Comparison of ENCODE assay signal across 8 mouse cellular contexts in the genomic region with DNA sequence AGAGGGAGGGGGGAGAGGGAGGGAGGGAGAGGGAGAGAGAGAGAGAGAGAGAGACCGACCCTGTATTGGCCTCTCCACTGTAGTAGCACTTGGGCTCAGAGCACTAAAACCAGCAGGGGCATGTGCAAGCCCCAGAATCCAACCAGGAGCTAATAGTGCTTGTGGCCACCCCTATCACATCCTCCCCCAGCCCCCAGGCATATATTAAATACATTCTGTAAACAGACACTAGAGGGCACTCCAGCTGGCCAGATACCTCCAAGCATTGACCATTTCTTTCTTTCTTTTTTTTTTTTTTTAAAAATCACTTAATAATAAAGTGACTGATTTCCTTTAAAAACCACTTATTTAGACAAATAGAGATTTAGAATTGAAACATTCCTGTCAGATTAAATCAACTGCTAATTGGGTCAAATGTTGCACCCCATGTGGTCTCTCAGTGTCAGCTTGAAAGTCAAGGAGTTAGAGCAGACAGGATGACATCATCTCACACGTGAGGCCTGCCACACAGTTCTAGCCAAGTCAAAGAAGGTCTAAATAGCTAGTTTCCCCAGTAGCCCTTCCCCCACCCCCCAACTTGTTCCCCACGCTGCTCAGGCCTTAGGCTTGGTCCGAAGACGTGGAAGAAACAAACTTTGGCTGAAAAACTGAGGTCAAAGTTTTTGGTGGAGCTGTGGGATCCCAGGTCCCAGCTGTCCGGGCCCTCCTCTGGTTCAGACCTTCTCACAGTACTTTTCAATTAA.
DNase-seq lines count a peak whose midpoint lies in the region; ATAC-seq lines count a peak whose summit lies in the region.

No protein-coding gene starts in this region.

- DNase-seq in thymus, postnatal 4 days = peak; percentile 14
- no peak for DNase-seq in thymus, postnatal 0 days (ENCODE audit: low spot score)
- DNase-seq in embryo, embryonic 11.5 days (ENCODE audit: low read depth, low spot score) = peak; percentile 68
- DNase-seq in kidney, adult 9 months = peak; percentile 57
- no peak for DNase-seq in spleen, adult 12 weeks (ENCODE audit: low spot score)
- no peak for DNase-seq in spleen, adult 18-20 months

- peak; percentile 58; the same call in 1 of the 2 replicates for ATAC-seq in megakaryocyte progenitor cell, adult 5-6 weeks (replicated peaks; ENCODE audit: poor library complexity)
- no peak for ATAC-seq in monocyte, adult 5-6 weeks (replicated peaks; ENCODE audit: insufficient number of reproducible peaks, low FRiP score, low TSS enrichment, poor library complexity, severe bottlenecking)

Comparison
In these comparisons a context has a peak if more than half of its experiments do, and no peak if none do; other contexts are left out.
1. DNase-seq: peak in thymus, postnatal 4 days (single experiment), embryo, embryonic 11.5 days (single experiment) and kidney, adult 9 months (single experiment); none in thymus, postnatal 0 days (single experiment), spleen, adult 12 weeks (single experiment) and spleen, adult 18-20 months (0 of 2).